Mouse (Mus musculus) embryonic facial prominence, embryonic 15.5 days (tissue): ENCODE results near the gene Npdc1. TPM values are rescaled to one million over a fixed set of nuclear protein-coding genes. Genes with fewer than 3 reads are reported as not detected.

ENCODE experiments used
- ATAC-seq: fragments of 200-750 bp; cut with Nextera tagmentation; 2 replicates; pipeline ENCODE4 v1.8.0; 2017; ENCODE audit warnings: low read depth, moderate TSS enrichment; ENCODE audit not compliant: insufficient number of reproducible peaks, low FRiP score, low TSS enrichment
- H3K27ac ChIP-seq: fragments of 300-500 bp; sonication (generic); replicated peaks from 2 replicates; pipeline ENCODE4 v1.5.1; 2015; ENCODE audit warnings: mild to moderate bottlenecking, inconsistent platforms
- H3K27me3 ChIP-seq: fragments of 300-500 bp; sonication (generic); 2 replicates; pipeline ENCODE4 v1.6.1; 2015; ENCODE audit warnings: inconsistent platforms
- H3K36me3 ChIP-seq: fragments of 300-500 bp; sonication (generic); 2 replicates; pipeline ENCODE4 v1.6.1; 2015; ENCODE audit warnings: mild to moderate bottlenecking, inconsistent platforms
- H3K4me1 ChIP-seq: fragments of 300-500 bp; sonication (generic); 2 replicates; pipeline ENCODE4 v1.6.1; 2015; ENCODE audit warnings: inconsistent platforms
- H3K4me2 ChIP-seq: fragments of 300-500 bp; sonication (generic); replicated peaks from 2 replicates; pipeline ENCODE4 v1.6.1; 2015; ENCODE audit warnings: mild to moderate bottlenecking, inconsistent platforms
- H3K4me3 ChIP-seq: fragments of 300-500 bp; sonication (generic); replicated peaks from 2 replicates; pipeline ENCODE4 v1.5.1; 2015; ENCODE audit warnings: mild to moderate bottlenecking, inconsistent platforms
- H3K9ac ChIP-seq: fragments of 300-500 bp; sonication (generic); 2 replicates; pipeline ENCODE4 v1.6.1; 2015; ENCODE audit warnings: inconsistent platforms
- H3K9me3 ChIP-seq: fragments of 300-500 bp; sonication (generic); replicated peaks from 2 replicates; pipeline ENCODE4 v1.6.1; 2016; ENCODE audit warnings: inconsistent platforms
- WGBS: fragments of 180-500 bp; shearing (Covaris S2); methylation state at CpG from one replicate; pipeline ENCODE4 v1.1.7; 2015; 5-methylcytosine and 5-hydroxymethylcytosine counted together
- polyA plus RNA-seq: library from polyadenylated mRNA; unstranded; fragments of >200 nt; fragmentation: Nextera tagmentation; extraction: Ambion mirVana; gene quantifications from 2 replicates; pipeline ENCODE4 v1.2.1, GENCODE M21; 2015

Npdc1 gene
- polyA plus RNA-seq, 1 experiment from 2014 or later = 67.8 TPM

GRCm38 (mm10) chr2:25365091-25365761 lies 33.9 kb upstream of the Npdc1 start, which contains the start of gene Uap1l1:
Gene Uap1l1 (minus strand): TSS chr2:25365682.
- Histone ChIP-seq H3K36me3 (no peaks in the 10 kb centered on the region; the same call in 1 of the 2 replicates), H3K9me3 (no peaks in the 10 kb centered on the region), H3K9ac (peak within 1 kb of the TSS; percentile 70), H3K27me3 (peaks cover 10% of the 10 kb centered on the region), H3K4me3 (peak within 1 kb of the TSS; percentile 69), H3K4me2 (peak within 1 kb of the TSS; percentile 98), H3K27ac (no peak within 1 kb of the TSS; the same call in 1 of the 2 replicates), H3K4me1 (peaks cover 18% of the 10 kb centered on the region; the same call in 1 of the 2 replicates)
- peak; percentile 84 for ATAC-seq
- under 1% methylated on average over 54 of the region's 54 CpGs for WGBS

- Histone ChIP-seq H3K9ac (no peak overlapping the region), H3K27ac (no peak overlapping the region), H3K4me2 (no peak overlapping the region), H3K36me3 (peaks cover under 1% of the 10 kb centered on the region; the same call in 1 of the 2 replicates), H3K9me3 (no peaks in the 10 kb centered on the region), H3K4me1 (peaks cover 38% of the 10 kb centered on the region), H3K27me3 (no peaks in the 10 kb centered on the region), H3K4me3 (no peak overlapping the region)
- ATAC-seq = no peak
- WGBS = 89% methylated on average over 3 of the region's 3 CpGs
Measured at GRCm38 (mm10) chr2:25369996-25370395, 29.2 kb upstream of the Npdc1 start.

GRCm38 (mm10) chr2:25371764-25372643 lies 27.1 kb upstream of the Npdc1 start, which contains the start of gene Sapcd2:
Gene Sapcd2 (plus strand): TSS chr2:25372321.
- peak within 1 kb of the TSS; percentile 85 for H3K27ac ChIP-seq

GRCm38 (mm10) chr2:25372644-25373391 lies 26.3 kb upstream of the Npdc1 start:
- H3K4me2 ChIP-seq = peak overlapping the region; percentile 99
- H3K4me3 ChIP-seq = peak overlapping the region; percentile 71
- H3K9ac ChIP-seq = peak overlapping the region; percentile 55
- no peak for ATAC-seq
- H3K36me3 ChIP-seq = peaks cover 16% of the 10 kb centered on the region
- 1% methylated on average over 42 of the region's 42 CpGs for WGBS
- H3K27ac ChIP-seq = no peak overlapping the region
- H3K4me1 ChIP-seq = peaks cover 31% of the 10 kb centered on the region
- H3K9me3 ChIP-seq = no peaks in the 10 kb centered on the region
- no peaks in the 10 kb centered on the region for H3K27me3 ChIP-seq

More at GRCm38 (mm10) chr2:25371764-25372643, 27.1 kb upstream of the Npdc1 start, which contains the start of gene Sapcd2:
- H3K36me3 ChIP-seq = peaks cover 16% of the 10 kb centered on the region
- H3K4me3 ChIP-seq = peak within 1 kb of the TSS; percentile 71
- peak within 1 kb of the TSS; percentile 55 for H3K9ac ChIP-seq
- H3K27me3 ChIP-seq = no peaks in the 10 kb centered on the region
- WGBS = under 1% methylated on average over 65 of the region's 65 CpGs
- H3K9me3 ChIP-seq = no peaks in the 10 kb centered on the region
- H3K4me2 ChIP-seq = peak within 1 kb of the TSS; percentile 99
- peak; percentile 90 for ATAC-seq
- peaks cover 31% of the 10 kb centered on the region for H3K4me1 ChIP-seq

- H3K9me3 ChIP-seq = no peaks in the 10 kb centered on the region
- no peaks in the 10 kb centered on the region for H3K27me3 ChIP-seq
- 20% methylated on average over 2 of the region's 2 CpGs for WGBS
- H3K9ac ChIP-seq = no peak overlapping the region
- peaks cover 16% of the 10 kb centered on the region for H3K36me3 ChIP-seq
- no peak for ATAC-seq
- H3K4me1 ChIP-seq = peaks cover 31% of the 10 kb centered on the region
- peak overlapping the region; percentile 71 for H3K4me3 ChIP-seq
- no peak overlapping the region for H3K27ac ChIP-seq
- peak overlapping the region; percentile 99 for H3K4me2 ChIP-seq
Measured at GRCm38 (mm10) chr2:25373431-25373830, 25.7 kb upstream of the Npdc1 start.

GRCm38 (mm10) chr2:25376589-25376988 lies 22.6 kb upstream of the Npdc1 start:
- H3K27me3 ChIP-seq = no peaks in the 10 kb centered on the region
- ATAC-seq = no peak
- peaks cover 16% of the 10 kb centered on the region for H3K36me3 ChIP-seq
- H3K4me3 ChIP-seq = no peak overlapping the region
- H3K4me2 ChIP-seq = no peak overlapping the region
- WGBS = 61% methylated on average over 4 of the region's 4 CpGs
- H3K27ac ChIP-seq = no peak overlapping the region
- H3K9ac ChIP-seq = no peak overlapping the region
- no peaks in the 10 kb centered on the region for H3K9me3 ChIP-seq
- H3K4me1 ChIP-seq = peaks cover 26% of the 10 kb centered on the region

DNA sequence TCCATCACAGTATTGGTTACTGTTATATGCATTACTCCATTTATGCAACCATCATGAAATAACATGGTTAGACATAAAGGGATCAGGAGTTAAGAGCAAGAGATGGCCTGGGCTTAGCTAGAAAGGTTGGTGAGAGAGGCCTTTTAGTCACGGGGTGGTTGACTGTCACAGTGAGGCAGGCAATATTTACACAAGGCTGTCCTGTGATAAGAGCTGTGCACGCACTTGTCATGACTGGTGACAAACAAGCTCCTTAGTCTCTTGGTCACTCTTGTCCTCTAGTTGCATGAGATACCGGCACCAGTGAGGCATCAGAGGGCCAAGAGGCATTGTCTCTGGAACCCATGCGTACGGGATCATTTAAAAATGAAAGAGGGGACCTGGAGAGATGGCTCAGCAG lies 14.7 kb upstream of the Npdc1 start:
- H3K27ac ChIP-seq = no peak overlapping the region
- no peak for ATAC-seq
- H3K9ac ChIP-seq = no peak overlapping the region
- no peak overlapping the region for H3K4me2 ChIP-seq
- no peak overlapping the region for H3K4me3 ChIP-seq
- no peaks in the 10 kb centered on the region for H3K4me1 ChIP-seq
- H3K27me3 ChIP-seq = no peaks in the 10 kb centered on the region
- WGBS = 77% methylated on average over 5 of the region's 5 CpGs
- no peaks in the 10 kb centered on the region for H3K36me3 ChIP-seq
- no peaks in the 10 kb centered on the region for H3K9me3 ChIP-seq

GRCm38 (mm10) chr2:25391266-25391665 lies 7.9 kb upstream of the Npdc1 start:
- Histone ChIP-seq H3K9ac (no peak overlapping the region), H3K4me2 (no peak overlapping the region), H3K27ac (no peak overlapping the region), H3K4me3 (no peak overlapping the region), H3K36me3 (no peaks in the 10 kb centered on the region), H3K4me1 (peaks cover 19% of the 10 kb centered on the region), H3K27me3 (peaks cover 19% of the 10 kb centered on the region), H3K9me3 (no peaks in the 10 kb centered on the region)
- 45% methylated on average over 5 of the region's 5 CpGs for WGBS
- ATAC-seq = no peak

GRCm38 (mm10) chr2:25394281-25395221 lies 4.6 kb upstream of the Npdc1 start:
- H3K4me3 ChIP-seq = no peak overlapping the region
- H3K4me2 ChIP-seq = no peak overlapping the region
- H3K9me3 ChIP-seq = no peaks in the 10 kb centered on the region
- H3K27me3 ChIP-seq = peaks cover 52% of the 10 kb centered on the region
- no peaks in the 10 kb centered on the region for H3K36me3 ChIP-seq
- no peak overlapping the region for H3K9ac ChIP-seq
- 40% methylated on average over 3 of the region's 3 CpGs for WGBS
- no peak overlapping the region for H3K27ac ChIP-seq
- peaks cover 21% of the 10 kb centered on the region for H3K4me1 ChIP-seq
- no peak for ATAC-seq
